In the genomic region with DNA sequence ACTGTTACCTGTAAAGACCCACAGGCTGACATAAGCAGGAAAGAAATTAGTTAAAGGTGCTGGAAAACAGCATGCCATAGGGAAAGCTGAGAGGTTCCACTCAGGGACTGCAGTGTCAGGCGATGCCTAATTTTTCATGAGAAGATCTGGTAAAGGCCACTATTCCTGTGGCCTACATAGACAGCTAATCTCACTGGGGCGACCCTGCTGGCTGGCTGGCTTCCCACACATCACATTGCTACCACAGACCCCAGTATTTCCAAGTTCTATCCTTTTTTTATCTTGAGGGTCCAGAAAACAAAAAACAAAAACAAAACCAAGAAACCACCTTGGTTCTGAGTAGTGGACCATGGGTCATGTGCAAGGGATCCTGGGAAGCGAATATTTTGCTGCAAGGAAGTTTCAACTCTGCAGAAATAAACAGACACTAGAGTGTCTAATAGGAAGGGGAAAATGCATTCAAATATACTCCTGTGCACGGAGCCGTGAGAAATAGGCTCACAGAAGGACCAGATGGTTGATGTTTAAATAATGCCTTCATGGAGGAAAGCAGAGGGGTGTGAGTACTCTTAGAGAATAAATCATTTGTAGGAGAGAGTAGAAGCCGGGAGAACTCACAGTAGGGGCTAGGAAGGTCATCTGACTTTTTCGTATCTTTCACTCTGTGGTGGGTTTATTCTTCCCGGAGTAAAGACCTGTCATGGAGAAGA, we compare ENCODE assay signal across 18 mouse cellular contexts.
DNase-seq lines count a peak whose midpoint lies in the region; ATAC-seq and TF ChIP-seq lines count a peak whose summit lies in the region.
"Had no signal": no experiment of that assay in that cellular context is flagged by ENCODE, and none has a peak within 500 bp of the region (broad histone marks: within the 10 kb centered on the region; RNA-seq: fewer than 3 reads in every experiment).

No protein-coding gene starts in this region.

- H3K4me2 ChIP-seq in forebrain, embryonic 14.5 days (ENCODE audit: low read length): no peak overlapping the region
- no peak overlapping the region for H3K4me2 ChIP-seq in forebrain, embryonic 13.5 days
- no peak overlapping the region for H3K4me2 ChIP-seq in hindbrain, postnatal 0 days (ENCODE audit: low read depth, low read length)
- H3K4me2 ChIP-seq in hindbrain, embryonic 13.5 days: no peak overlapping the region
- no peak overlapping the region for H3K4me2 ChIP-seq in midbrain, postnatal 0 days (ENCODE audit: low read depth, low read length, poor library complexity, severe bottlenecking)
- no peak overlapping the region for H3K4me2 ChIP-seq in midbrain, embryonic 16.5 days (ENCODE audit: low read length)
- H3K4me2 ChIP-seq in neural tube, embryonic 15.5 days: no peak overlapping the region
- H3K4me2 ChIP-seq: embryonic facial prominence, embryonic 12.5 days; forebrain, embryonic 15.5 days; heart, embryonic 12.5 days had no signal

- H3K36me3 ChIP-seq in forebrain, embryonic 14.5 days (ENCODE audit: control insufficient read depth, insufficient read depth, low read length): no peaks in the 10 kb centered on the region
- no peaks in the 10 kb centered on the region for H3K36me3 ChIP-seq in forebrain, embryonic 13.5 days (ENCODE audit: poor library complexity, severe bottlenecking)
- H3K36me3 ChIP-seq in hindbrain, postnatal 0 days (ENCODE audit: insufficient read depth, low read length): no peaks in the 10 kb centered on the region
- no peaks in the 10 kb centered on the region for H3K36me3 ChIP-seq in hindbrain, embryonic 13.5 days
- no peaks in the 10 kb centered on the region for H3K36me3 ChIP-seq in midbrain, postnatal 0 days (ENCODE audit: insufficient read depth, low read length)
- H3K36me3 ChIP-seq in midbrain, embryonic 16.5 days (ENCODE audit: control insufficient read depth, insufficient read depth, low read length): no peaks in the 10 kb centered on the region
- H3K36me3 ChIP-seq in neural tube, embryonic 15.5 days: no peaks in the 10 kb centered on the region
- H3K36me3 ChIP-seq: embryonic facial prominence, embryonic 12.5 days; forebrain, embryonic 15.5 days; heart, embryonic 12.5 days had no signal

- DNase-seq in forebrain, embryonic 14.5 days (ENCODE audit: low spot score): peak; percentile 69
- peak; percentile 51 for DNase-seq in hindbrain, postnatal 0 days (ENCODE audit: low spot score)
- peak; percentile 62 for DNase-seq in midbrain, postnatal 0 days (ENCODE audit: low spot score)
- DNase-seq: adrenal gland, adult 2 months; adrenal gland, postnatal 25 days; cerebellum, adult 2 months; embryo, embryonic 11 days; gastrocnemius, postnatal 14 days; kidney, adult 2 months had no signal

- WGBS in forebrain, embryonic 14.5 days: 65% methylated on average over 8 of the region's 8 CpGs
- 70% methylated on average over 8 of the region's 8 CpGs for WGBS in forebrain, embryonic 13.5 days
- 50% methylated on average over 8 of the region's 8 CpGs for WGBS in hindbrain, postnatal 0 days
- 56% methylated on average over 8 of the region's 8 CpGs for WGBS in hindbrain, embryonic 13.5 days
- WGBS in midbrain, postnatal 0 days: 72% methylated on average over 8 of the region's 8 CpGs
- WGBS in midbrain, embryonic 16.5 days: 64% methylated on average over 8 of the region's 8 CpGs
- 51% methylated on average over 8 of the region's 8 CpGs for WGBS in neural tube, embryonic 15.5 days

- peaks cover 28% of the 10 kb centered on the region for H3K4me1 ChIP-seq in forebrain, embryonic 14.5 days (ENCODE audit: control insufficient read depth, insufficient read depth, low read length)
- H3K4me1 ChIP-seq in forebrain, embryonic 13.5 days: peaks cover 49% of the 10 kb centered on the region
- peaks cover 9% of the 10 kb centered on the region; the same call in 1 of the 2 replicates for H3K4me1 ChIP-seq in hindbrain, postnatal 0 days (ENCODE audit: insufficient read depth, low read length)
- H3K4me1 ChIP-seq in hindbrain, embryonic 13.5 days (replicated peaks): peaks cover 26% of the 10 kb centered on the region
- H3K4me1 ChIP-seq in midbrain, postnatal 0 days (ENCODE audit: insufficient read depth, low read length): no peaks in the 10 kb centered on the region
- peaks cover 3% of the 10 kb centered on the region for H3K4me1 ChIP-seq in midbrain, embryonic 16.5 days (ENCODE audit: control insufficient read depth, insufficient read depth, low read length)
- H3K4me1 ChIP-seq in neural tube, embryonic 15.5 days: peaks cover 16% of the 10 kb centered on the region
- H3K4me1 ChIP-seq: embryonic facial prominence, embryonic 12.5 days had no signal

- H3K27me3 ChIP-seq in forebrain, embryonic 14.5 days (replicated peaks; ENCODE audit: control insufficient read depth, insufficient read depth, low read length): no peaks in the 10 kb centered on the region
- no peaks in the 10 kb centered on the region for H3K27me3 ChIP-seq in forebrain, embryonic 13.5 days
- H3K27me3 ChIP-seq in hindbrain, postnatal 0 days (ENCODE audit: insufficient read depth, low read length): no peaks in the 10 kb centered on the region
- 0 out of 2 replicates have a peak, but pooled peaks cover 4% of the 10 kb centered on the region for H3K27me3 ChIP-seq in hindbrain, embryonic 13.5 days
- no peaks in the 10 kb centered on the region for H3K27me3 ChIP-seq in midbrain, postnatal 0 days (ENCODE audit: insufficient read depth, low read length)
- H3K27me3 ChIP-seq in midbrain, embryonic 16.5 days (ENCODE audit: control insufficient read depth, insufficient read depth, low read depth, low read length): no peaks in the 10 kb centered on the region
- H3K27me3 ChIP-seq in neural tube, embryonic 15.5 days (replicated peaks): peaks cover 5% of the 10 kb centered on the region; the same call in 1 of the 2 replicates
- H3K27me3 ChIP-seq: forebrain, embryonic 15.5 days had no signal

- no peaks in the 10 kb centered on the region for H3K9me3 ChIP-seq in forebrain, embryonic 14.5 days (replicated peaks; ENCODE audit: control insufficient read depth, low read length)
- H3K9me3 ChIP-seq in forebrain, embryonic 13.5 days (replicated peaks): no peaks in the 10 kb centered on the region
- H3K9me3 ChIP-seq in hindbrain, postnatal 0 days (ENCODE audit: low read length): no peaks in the 10 kb centered on the region
- H3K9me3 ChIP-seq in hindbrain, embryonic 13.5 days: no peaks in the 10 kb centered on the region
- no peaks in the 10 kb centered on the region for H3K9me3 ChIP-seq in midbrain, postnatal 0 days (ENCODE audit: low read length)
- H3K9me3 ChIP-seq in midbrain, embryonic 16.5 days (replicated peaks; ENCODE audit: control insufficient read depth, low read length, poor library complexity, severe bottlenecking): no peaks in the 10 kb centered on the region
- H3K9me3 ChIP-seq in neural tube, embryonic 15.5 days (replicated peaks): no peaks in the 10 kb centered on the region
- H3K9me3 ChIP-seq: embryonic facial prominence, embryonic 12.5 days; forebrain, embryonic 15.5 days; heart, embryonic 12.5 days had no signal

- H3K4me3 ChIP-seq in forebrain, embryonic 14.5 days (ENCODE audit: low read depth, low read length): no peak overlapping the region
- no peak overlapping the region for H3K4me3 ChIP-seq in forebrain, embryonic 13.5 days
- H3K4me3 ChIP-seq in hindbrain, postnatal 0 days (ENCODE audit: low read length): no peak overlapping the region
- H3K4me3 ChIP-seq in hindbrain, embryonic 13.5 days: no peak overlapping the region
- no peak overlapping the region for H3K4me3 ChIP-seq in midbrain, postnatal 0 days (ENCODE audit: low read depth, low read length)
- no peak overlapping the region for H3K4me3 ChIP-seq in midbrain, embryonic 16.5 days (ENCODE audit: low read depth, low read length)
- no peak overlapping the region for H3K4me3 ChIP-seq in neural tube, embryonic 15.5 days (replicated peaks)
- H3K4me3 ChIP-seq: embryonic facial prominence, embryonic 12.5 days; forebrain, embryonic 15.5 days; heart, embryonic 12.5 days had no signal

- no peak overlapping the region for H3K9ac ChIP-seq in forebrain, embryonic 14.5 days (ENCODE audit: low read length)
- H3K9ac ChIP-seq in forebrain, embryonic 13.5 days: no peak overlapping the region
- no peak overlapping the region for H3K9ac ChIP-seq in hindbrain, postnatal 0 days (replicated peaks; ENCODE audit: low read length)
- no peak overlapping the region for H3K9ac ChIP-seq in hindbrain, embryonic 13.5 days
- H3K9ac ChIP-seq in midbrain, postnatal 0 days (replicated peaks; ENCODE audit: low read length, poor library complexity, severe bottlenecking): no peak overlapping the region
- no peak overlapping the region for H3K9ac ChIP-seq in midbrain, embryonic 16.5 days (ENCODE audit: low read depth, low read length)
- no peak overlapping the region for H3K9ac ChIP-seq in neural tube, embryonic 15.5 days (replicated peaks)
- H3K9ac ChIP-seq: embryonic facial prominence, embryonic 12.5 days; forebrain, embryonic 15.5 days; heart, embryonic 12.5 days had no signal

- no peak for TF ChIP-seq CTCF in hindbrain, postnatal 0 days (IDR thresholded peaks at IDR 0.05; ENCODE audit: low read depth)
- no peak for TF ChIP-seq CTCF in midbrain, postnatal 0 days (IDR thresholded peaks at IDR 0.05)

- ATAC-seq in forebrain, embryonic 14.5 days: peak; percentile 24; the same call in 1 of the 2 replicates
- no peak; the same call in 1 of the 2 replicates for ATAC-seq in forebrain, embryonic 13.5 days
- ATAC-seq in hindbrain, postnatal 0 days: 0 out of 2 replicates have a peak, but pooled peaks have one; percentile 32
- ATAC-seq in hindbrain, embryonic 13.5 days (ENCODE audit: low FRiP score): no peak
- ATAC-seq in midbrain, postnatal 0 days (ENCODE audit: low FRiP score): no peak
- ATAC-seq in midbrain, embryonic 16.5 days: no peak
- no peak for ATAC-seq in neural tube, embryonic 15.5 days (ENCODE audit: low FRiP score)
- ATAC-seq: forebrain, embryonic 15.5 days; hindbrain, embryonic 16.5 days; intestine, embryonic 16.5 days had no signal

- H3K27ac ChIP-seq in forebrain, embryonic 14.5 days (ENCODE audit: low read depth, low read length): no peak overlapping the region
- no peak overlapping the region for H3K27ac ChIP-seq in forebrain, embryonic 13.5 days
- no peak overlapping the region; the same call in 1 of the 2 replicates for H3K27ac ChIP-seq in hindbrain, postnatal 0 days
- H3K27ac ChIP-seq in hindbrain, embryonic 13.5 days: no peak overlapping the region
- no peak overlapping the region for H3K27ac ChIP-seq in midbrain, postnatal 0 days (ENCODE audit: low read depth, low read length)
- H3K27ac ChIP-seq in midbrain, embryonic 16.5 days (ENCODE audit: low read length): no peak overlapping the region
- no peak overlapping the region for H3K27ac ChIP-seq in neural tube, embryonic 15.5 days (replicated peaks)
- H3K27ac ChIP-seq: embryonic facial prominence, embryonic 12.5 days; forebrain, embryonic 15.5 days had no signal

Comparison
In these comparisons a context has a peak if more than half of its experiments do, and no peak if none do; other contexts are left out.
1. ATAC-seq: peak in forebrain, embryonic 14.5 days (single experiment) and hindbrain, postnatal 0 days (single experiment); none in forebrain, embryonic 13.5 days (single experiment), hindbrain, embryonic 13.5 days (single experiment), midbrain, postnatal 0 days (single experiment), midbrain, embryonic 16.5 days (single experiment) and neural tube, embryonic 15.5 days (single experiment).
2. Peak in every context shown above with its lines, with median percentiles within 50 percentile points of each other: DNase-seq.